Mouse (Mus musculus) heart, embryonic 16.5 days (tissue): ENCODE data around the gene Ptpro. TPM values are rescaled to one million over a fixed set of nuclear protein-coding genes. Genes with fewer than 3 reads are reported as not detected.
A peak's percentile ranks its signal among the peaks of the same experiment; 100 is the strongest.

Experiments
- ATAC-seq: fragments of 200-750 bp; cut with Nextera tagmentation; replicated peaks from 2 replicates; pipeline ENCODE4 v1.8.0; 2017; ENCODE audit warnings: moderate number of reproducible peaks; ENCODE audit not compliant: insufficient read depth, low FRiP score; ENCODE audit errors: extremely low read depth
- H3K27ac ChIP-seq: fragments of 300-500 bp; sonication (generic); 2 replicates; pipeline ENCODE4 v1.5.1; 2014; ENCODE audit warnings: mild to moderate bottlenecking, low read length, control low read depth, moderate library complexity
- H3K27me3 ChIP-seq: fragments of 300-500 bp; sonication (generic); 2 replicates; pipeline ENCODE4 v1.6.1; 2014; ENCODE audit warnings: low read length, mixed read lengths; ENCODE audit not compliant: control insufficient read depth, insufficient read depth
- H3K36me3 ChIP-seq: fragments of 300-500 bp; sonication (generic); 2 replicates; pipeline ENCODE4 v1.6.1; 2014; ENCODE audit not compliant: control insufficient read depth, insufficient read depth
- H3K4me1 ChIP-seq: fragments of 300-500 bp; sonication (generic); 2 replicates; pipeline ENCODE4 v1.6.1; 2014; ENCODE audit warnings: low read length, mixed read lengths; ENCODE audit not compliant: control insufficient read depth, insufficient read depth
- H3K4me2 ChIP-seq: fragments of 300-500 bp; sonication (generic); 2 replicates; pipeline ENCODE4 v1.6.1; 2014; ENCODE audit warnings: low read depth, mild to moderate bottlenecking, control low read depth, low read length
- H3K4me3 ChIP-seq: fragments of 300-500 bp; sonication (generic); 2 replicates; pipeline ENCODE4 v1.5.1; 2014; ENCODE audit warnings: mild to moderate bottlenecking, control low read depth, low read length
- H3K9ac ChIP-seq: fragments of 300-500 bp; sonication (generic); 2 replicates; pipeline ENCODE4 v1.6.1; 2014; ENCODE audit warnings: low read length, control low read depth
- H3K9me3 ChIP-seq: fragments of 300-500 bp; sonication (generic); replicated peaks from 2 replicates; pipeline ENCODE4 v1.6.1; 2016; ENCODE audit warnings: low read length; ENCODE audit not compliant: control insufficient read depth
- WGBS: fragments of 180-500 bp; shearing (Covaris S2); extraction: QIAGEN DNeasy Blood & Tissue Kit; methylation state at CpG from one replicate; pipeline ENCODE4 v1.1.7; 2014; 5-methylcytosine and 5-hydroxymethylcytosine counted together
- polyA plus RNA-seq: library from polyadenylated mRNA; unstranded; fragments of >200 nt; fragmentation: Nextera tagmentation; extraction: Ambion mirVana; gene quantifications from 2 replicates; pipeline ENCODE4 v1.2.1, GENCODE M21; 2015

Ptpro gene
- polyA plus RNA-seq, 1 experiment from 2014 or later: 2.9 TPM

GRCm38 (mm10) chr6:137316358-137316757 is 64.2 kb downstream of the Ptpro start:
- no peak overlapping the region for H3K27ac ChIP-seq
- H3K36me3 ChIP-seq: no peaks in the 10 kb centered on the region
- no peak for ATAC-seq
- no peaks in the 10 kb centered on the region for H3K27me3 ChIP-seq
- H3K9ac ChIP-seq: no peak overlapping the region
- 73% methylated on average over 6 of the region's 6 CpGs for WGBS
- peaks cover 4% of the 10 kb centered on the region for H3K9me3 ChIP-seq
- H3K4me2 ChIP-seq: no peak overlapping the region
- H3K4me1 ChIP-seq: peaks cover 27% of the 10 kb centered on the region
- H3K4me3 ChIP-seq: no peak overlapping the region

- H3K27me3 ChIP-seq: no peaks in the 10 kb centered on the region
- H3K4me2 ChIP-seq: no peak overlapping the region
Observed at GRCm38 (mm10) chr6:137317509-137317908, 65.4 kb downstream of the Ptpro start.

GRCm38 (mm10) chr6:137318242-137318861 is 66.2 kb downstream of the Ptpro start:
- Histone ChIP-seq H3K27ac (peak overlapping the region; percentile 63; the same call in 1 of the 2 replicates), H3K27me3 (no peaks in the 10 kb centered on the region), H3K4me2 (no peak overlapping the region), H3K4me3 (no peak overlapping the region), H3K4me1 (peaks cover 27% of the 10 kb centered on the region), H3K9me3 (no peaks in the 10 kb centered on the region), H3K36me3 (no peaks in the 10 kb centered on the region), H3K9ac (no peak overlapping the region)
- ATAC-seq: no peak
- WGBS: 82% methylated on average over 12 of the region's 12 CpGs

More at GRCm38 (mm10) chr6:137317509-137317908, 65.4 kb downstream of the Ptpro start:
- 24% methylated on average over 6 of the region's 6 CpGs for WGBS
- peaks cover 27% of the 10 kb centered on the region for H3K4me1 ChIP-seq
- peak overlapping the region; percentile 63 for H3K27ac ChIP-seq
- no peaks in the 10 kb centered on the region for H3K9me3 ChIP-seq
- no peak overlapping the region for H3K4me3 ChIP-seq
- ATAC-seq: peak; percentile 58; the same call in 1 of the 2 replicates
- H3K36me3 ChIP-seq: no peaks in the 10 kb centered on the region
- H3K9ac ChIP-seq: no peak overlapping the region

GRCm38 (mm10) chr6:137319658-137320057 is 67.5 kb downstream of the Ptpro start:
- no peak overlapping the region for H3K27ac ChIP-seq
- no peak overlapping the region for H3K9ac ChIP-seq
- no peak overlapping the region for H3K4me2 ChIP-seq
- WGBS: 23% methylated on average over 1 of the region's 1 CpGs
- H3K9me3 ChIP-seq: no peaks in the 10 kb centered on the region
- no peaks in the 10 kb centered on the region for H3K27me3 ChIP-seq
- H3K36me3 ChIP-seq: no peaks in the 10 kb centered on the region
- no peak for ATAC-seq
- peaks cover 25% of the 10 kb centered on the region for H3K4me1 ChIP-seq
- H3K4me3 ChIP-seq: no peak overlapping the region

GRCm38 (mm10) chr6:137327718-137328117 is 75.6 kb downstream of the Ptpro start:
- Histone ChIP-seq H3K9me3 (0 out of 2 replicates have a peak, but pooled peaks cover 3% of the 10 kb centered on the region), H3K9ac (no peak overlapping the region), H3K27ac (no peak overlapping the region), H3K4me3 (no peak overlapping the region), H3K36me3 (no peaks in the 10 kb centered on the region), H3K4me1 (no peaks in the 10 kb centered on the region; the same call in 1 of the 2 replicates), H3K4me2 (no peak overlapping the region), H3K27me3 (no peaks in the 10 kb centered on the region)
- 82% methylated on average over 9 of the region's 9 CpGs for WGBS
- no peak for ATAC-seq

- Histone ChIP-seq H3K4me3 (no peak overlapping the region), H3K36me3 (no peaks in the 10 kb centered on the region), H3K4me1 (no peaks in the 10 kb centered on the region; the same call in 1 of the 2 replicates), H3K9ac (no peak overlapping the region), H3K27ac (no peak overlapping the region), H3K27me3 (no peaks in the 10 kb centered on the region), H3K4me2 (no peak overlapping the region), H3K9me3 (0 out of 2 replicates have a peak, but pooled peaks cover 3% of the 10 kb centered on the region)
- no peak for ATAC-seq
- 79% methylated on average over 4 of the region's 4 CpGs for WGBS
Observed at GRCm38 (mm10) chr6:137328228-137328627, 76.1 kb downstream of the Ptpro start.

- Histone ChIP-seq H3K27ac (no peak overlapping the region), H3K9ac (no peak overlapping the region), H3K4me1 (no peaks in the 10 kb centered on the region; the same call in 1 of the 2 replicates), H3K36me3 (no peaks in the 10 kb centered on the region), H3K9me3 (0 out of 2 replicates have a peak, but pooled peaks cover 3% of the 10 kb centered on the region), H3K4me2 (no peak overlapping the region), H3K4me3 (no peak overlapping the region), H3K27me3 (no peaks in the 10 kb centered on the region)
- ATAC-seq: no peak
- WGBS: 80% methylated on average over 5 of the region's 5 CpGs
Observed at GRCm38 (mm10) chr6:137330782-137331181, 78.7 kb downstream of the Ptpro start.

GRCm38 (mm10) chr6:137331826-137332225 is 79.7 kb downstream of the Ptpro start:
- Histone ChIP-seq H3K4me3 (no peak overlapping the region), H3K4me2 (no peak overlapping the region), H3K9ac (no peak overlapping the region), H3K4me1 (no peaks in the 10 kb centered on the region; the same call in 1 of the 2 replicates), H3K9me3 (0 out of 2 replicates have a peak, but pooled peaks cover 3% of the 10 kb centered on the region), H3K36me3 (no peaks in the 10 kb centered on the region), H3K27me3 (no peaks in the 10 kb centered on the region), H3K27ac (no peak overlapping the region)
- ATAC-seq: no peak
- 83% methylated on average over 3 of the region's 3 CpGs for WGBS

GRCm38 (mm10) chr6:137339071-137339470 is 87.0 kb downstream of the Ptpro start:
- ATAC-seq: no peak
- H3K27me3 ChIP-seq: no peaks in the 10 kb centered on the region
- no peak overlapping the region for H3K4me2 ChIP-seq
- H3K4me1 ChIP-seq: no peaks in the 10 kb centered on the region
- H3K9me3 ChIP-seq: no peaks in the 10 kb centered on the region
- 46% methylated on average over 4 of the region's 4 CpGs for WGBS
- H3K9ac ChIP-seq: no peak overlapping the region
- no peaks in the 10 kb centered on the region for H3K36me3 ChIP-seq
- H3K27ac ChIP-seq: no peak overlapping the region
- no peak overlapping the region for H3K4me3 ChIP-seq
